Mouse (Mus musculus): ENCODE results near the gene D7Ertd443e. TPM values are rescaled to one million over a fixed set of nuclear protein-coding genes. Genes with fewer than 3 reads are reported as not detected.

Gene D7Ertd443e
- polyA plus RNA-seq, 1 experiment from 2014 or later: not detected

GRCm38 (mm10) chr7:134236727-134237126 lies 148.7 kb downstream of the D7Ertd443e start:
- Histone ChIP-seq H3K4me3 (replicated peaks) (no peak overlapping the region), H3K27me3 (no peaks in the 10 kb centered on the region), H3K27ac (no peak overlapping the region), H3K4me2 (no peak overlapping the region), H3K36me3 (replicated peaks) (no peaks in the 10 kb centered on the region), H3K4me1 (no peaks in the 10 kb centered on the region), H3K9ac (no peak overlapping the region), H3K9me3 (no peaks in the 10 kb centered on the region)
- ATAC-seq (ENCODE audit: low FRiP score): no peak

- H3K4me1 ChIP-seq: no peaks in the 10 kb centered on the region
- 80% methylated on average over 2 of the region's 2 CpGs for WGBS
- no peaks in the 10 kb centered on the region for H3K27me3 ChIP-seq
- no peak for ATAC-seq (ENCODE audit: low FRiP score)
- no peaks in the 10 kb centered on the region for H3K36me3 ChIP-seq (replicated peaks)
- no peak overlapping the region for H3K27ac ChIP-seq
- no peak overlapping the region for H3K9ac ChIP-seq
- no peak overlapping the region for H3K4me2 ChIP-seq
- H3K9me3 ChIP-seq: no peaks in the 10 kb centered on the region
- H3K4me3 ChIP-seq (replicated peaks): no peak overlapping the region
Measured at GRCm38 (mm10) chr7:134235552-134235951, 149.9 kb downstream of the D7Ertd443e start.

- no peak for ATAC-seq (ENCODE audit: low FRiP score)
- no peak within 1 kb of the TSS for H3K4me3 ChIP-seq (replicated peaks)
- H3K27me3 ChIP-seq: peaks cover 7% of the 10 kb centered on the region
- H3K27ac ChIP-seq: no peak within 1 kb of the TSS
- no peak within 1 kb of the TSS for H3K4me2 ChIP-seq
- no peak within 1 kb of the TSS for H3K9ac ChIP-seq
- no peaks in the 10 kb centered on the region for H3K36me3 ChIP-seq (replicated peaks)
- H3K4me1 ChIP-seq: peaks cover 10% of the 10 kb centered on the region
- H3K9me3 ChIP-seq: no peaks in the 10 kb centered on the region
- WGBS: 80% methylated on average over 14 of the region's 14 CpGs
Measured at GRCm38 (mm10) chr7:134231378-134232346, 153.8 kb downstream of the D7Ertd443e start, which contains the start of gene Adam12. TSS of gene Adam12 (minus strand) at chr7:134232146.

GRCm38 (mm10) chr7:134230708-134231107 lies 154.8 kb downstream of the D7Ertd443e start:
- H3K4me1 ChIP-seq: peaks cover 10% of the 10 kb centered on the region
- 83% methylated on average over 3 of the region's 3 CpGs for WGBS
- no peak overlapping the region for H3K4me3 ChIP-seq (replicated peaks)
- no peak overlapping the region for H3K4me2 ChIP-seq
- no peak for ATAC-seq (ENCODE audit: low FRiP score)
- H3K27ac ChIP-seq: no peak overlapping the region
- H3K9ac ChIP-seq: no peak overlapping the region
- H3K36me3 ChIP-seq (replicated peaks): no peaks in the 10 kb centered on the region
- H3K9me3 ChIP-seq: no peaks in the 10 kb centered on the region
- H3K27me3 ChIP-seq: peaks cover 16% of the 10 kb centered on the region

GRCm38 (mm10) chr7:134229899-134230298 lies 155.6 kb downstream of the D7Ertd443e start:
- H3K27ac ChIP-seq: no peak overlapping the region
- no peak overlapping the region for H3K4me2 ChIP-seq
- no peak overlapping the region for H3K9ac ChIP-seq
- no peak for ATAC-seq (ENCODE audit: low FRiP score)
- no peaks in the 10 kb centered on the region for H3K9me3 ChIP-seq
- H3K36me3 ChIP-seq (replicated peaks): no peaks in the 10 kb centered on the region
- peaks cover 15% of the 10 kb centered on the region for H3K4me1 ChIP-seq
- H3K4me3 ChIP-seq (replicated peaks): no peak overlapping the region
- WGBS: 89% methylated on average over 2 of the region's 2 CpGs
- peaks cover 24% of the 10 kb centered on the region for H3K27me3 ChIP-seq

GRCm38 (mm10) chr7:134227773-134228455 lies 157.5 kb downstream of the D7Ertd443e start:
- Histone ChIP-seq H3K4me3 (replicated peaks) (no peak overlapping the region), H3K27me3 (peaks cover 37% of the 10 kb centered on the region), H3K27ac (no peak overlapping the region), H3K9me3 (no peaks in the 10 kb centered on the region), H3K36me3 (replicated peaks) (no peaks in the 10 kb centered on the region), H3K4me2 (no peak overlapping the region), H3K9ac (no peak overlapping the region), H3K4me1 (peaks cover 24% of the 10 kb centered on the region)
- no peak for ATAC-seq (ENCODE audit: low FRiP score)
- 35% methylated on average over 13 of the region's 13 CpGs for WGBS

GRCm38 (mm10) chr7:134227101-134227500 lies 158.4 kb downstream of the D7Ertd443e start:
- WGBS: 75% methylated on average over 4 of the region's 4 CpGs
- ATAC-seq (ENCODE audit: low FRiP score): no peak; the same call in 1 of the 2 replicates
- no peak overlapping the region for H3K27ac ChIP-seq

GRCm38 (mm10) chr7:134226231-134226630 lies 159.2 kb downstream of the D7Ertd443e start:
- Histone ChIP-seq H3K27me3 (peaks cover 42% of the 10 kb centered on the region), H3K4me1 (peaks cover 24% of the 10 kb centered on the region), H3K9me3 (no peaks in the 10 kb centered on the region), H3K4me2 (no peak overlapping the region), H3K9ac (no peak overlapping the region), H3K4me3 (replicated peaks) (no peak overlapping the region), H3K27ac (no peak overlapping the region), H3K36me3 (replicated peaks) (no peaks in the 10 kb centered on the region)
- WGBS: 72% methylated on average over 3 of the region's 3 CpGs
- no peak for ATAC-seq (ENCODE audit: low FRiP score)

More at GRCm38 (mm10) chr7:134227101-134227500, 158.4 kb downstream of the D7Ertd443e start:
- Histone ChIP-seq H3K9ac (no peak overlapping the region), H3K4me3 (replicated peaks) (no peak overlapping the region), H3K9me3 (no peaks in the 10 kb centered on the region), H3K36me3 (replicated peaks) (no peaks in the 10 kb centered on the region), H3K27me3 (peaks cover 42% of the 10 kb centered on the region), H3K4me1 (peaks cover 24% of the 10 kb centered on the region), H3K4me2 (no peak overlapping the region)

GRCm38 (mm10) chr7:134224741-134225612 lies 160.5 kb downstream of the D7Ertd443e start:
- Histone ChIP-seq H3K27me3 (peaks cover 42% of the 10 kb centered on the region), H3K9me3 (no peaks in the 10 kb centered on the region), H3K4me2 (peak overlapping the region; percentile 99), H3K4me1 (peaks cover 24% of the 10 kb centered on the region), H3K9ac (peak overlapping the region; percentile 68), H3K36me3 (replicated peaks) (no peaks in the 10 kb centered on the region), H3K4me3 (replicated peaks) (peak overlapping the region; percentile 67), H3K27ac (0 out of 2 replicates have a peak overlapping the region, but pooled peaks have one; percentile 31)
- ATAC-seq (ENCODE audit: low FRiP score): peak; percentile 72
- WGBS: under 1% methylated on average over 76 of the region's 90 CpGs

GRCm38 (mm10) chr7:134224421-134224740 lies 161.1 kb downstream of the D7Ertd443e start:
- ATAC-seq (ENCODE audit: low FRiP score): no peak; the same call in 1 of the 2 replicates
- 0 out of 2 replicates have a peak overlapping the region, but pooled peaks have one; percentile 31 for H3K27ac ChIP-seq
- H3K27me3 ChIP-seq: peaks cover 42% of the 10 kb centered on the region
- peak overlapping the region; percentile 99 for H3K4me2 ChIP-seq
- under 1% methylated on average over 14 of the region's 14 CpGs for WGBS
- H3K4me1 ChIP-seq: peaks cover 24% of the 10 kb centered on the region
- H3K4me3 ChIP-seq (replicated peaks): peak overlapping the region; percentile 67
- peak overlapping the region; percentile 68 for H3K9ac ChIP-seq
- no peaks in the 10 kb centered on the region for H3K9me3 ChIP-seq
- H3K36me3 ChIP-seq (replicated peaks): no peaks in the 10 kb centered on the region

GRCm38 (mm10) chr7:134223444-134224161 lies 161.9 kb downstream of the D7Ertd443e start:
- peak overlapping the region; percentile 67 for H3K4me3 ChIP-seq (replicated peaks)
- no peak for ATAC-seq (ENCODE audit: low FRiP score)
- WGBS: 31% methylated on average over 16 of the region's 16 CpGs
- no peaks in the 10 kb centered on the region for H3K36me3 ChIP-seq (replicated peaks)
- H3K4me1 ChIP-seq: peaks cover 24% of the 10 kb centered on the region
- peak overlapping the region; percentile 99 for H3K4me2 ChIP-seq
- no peak overlapping the region for H3K27ac ChIP-seq
- peaks cover 42% of the 10 kb centered on the region for H3K27me3 ChIP-seq
- no peaks in the 10 kb centered on the region for H3K9me3 ChIP-seq
- no peak overlapping the region for H3K9ac ChIP-seq
